Mouse (Mus musculus): ENCODE data around the gene Ptov1. TPM values are rescaled to one million over a fixed set of nuclear protein-coding genes. Genes with fewer than 3 reads are reported as not detected.
A peak's percentile ranks its signal among the peaks of the same experiment; 100 is the strongest.
"Not testable (repeated sequence)": the region's sequence is repeated elsewhere in the genome, so short reads cannot be mapped to it uniquely, and the experiment has no call there.

The Ptov1 gene
- polyA plus RNA-seq, 1 experiment from 2014 or later: 419 TPM

- WGBS: 88% methylated on average over 2 of the region's 2 CpGs
- not testable (repeated sequence) for H3K9ac ChIP-seq (ENCODE audit: low read depth, low read length); H3K4me2 ChIP-seq (ENCODE audit: low read length); ATAC-seq; H3K27me3 ChIP-seq (ENCODE audit: control insufficient read depth, insufficient read depth, low read depth, low read length); H3K36me3 ChIP-seq (ENCODE audit: control insufficient read depth, insufficient read depth, low read length); H3K4me3 ChIP-seq (ENCODE audit: low read depth, low read length); H3K27ac ChIP-seq (ENCODE audit: low read length); H3K9me3 ChIP-seq (replicated peaks; ENCODE audit: control insufficient read depth, low read length, poor library complexity, severe bottlenecking)
- peaks cover 23% of the 10 kb centered on the region for H3K4me1 ChIP-seq (ENCODE audit: control insufficient read depth, insufficient read depth, low read length)
Measured at GRCm38 (mm10) chr7:44871774-44872173, 2.2 kb upstream of the Ptov1 start.

GRCm38 (mm10) chr7:44871181-44871580 lies 1.6 kb upstream of the Ptov1 start:
- H3K4me1 ChIP-seq (ENCODE audit: control insufficient read depth, insufficient read depth, low read length): peaks cover 29% of the 10 kb centered on the region
- H3K4me3 ChIP-seq (ENCODE audit: low read depth, low read length): no peak overlapping the region
- H3K27me3 ChIP-seq (ENCODE audit: control insufficient read depth, insufficient read depth, low read depth, low read length): no peaks in the 10 kb centered on the region
- H3K9ac ChIP-seq (ENCODE audit: low read depth, low read length): no peak overlapping the region
- H3K36me3 ChIP-seq (ENCODE audit: control insufficient read depth, insufficient read depth, low read length): no peaks in the 10 kb centered on the region
- H3K27ac ChIP-seq (ENCODE audit: low read length): no peak overlapping the region
- ATAC-seq: no peak
- H3K9me3 ChIP-seq (replicated peaks; ENCODE audit: control insufficient read depth, low read length, poor library complexity, severe bottlenecking): no peaks in the 10 kb centered on the region
- 28% methylated on average over 1 of the region's 1 CpGs for WGBS
- no peak overlapping the region for H3K4me2 ChIP-seq (ENCODE audit: low read length)

GRCm38 (mm10) chr7:44870614-44871013 lies 1.0 kb upstream of the Ptov1 start:
- no peak for ATAC-seq
- H3K9ac ChIP-seq (ENCODE audit: low read depth, low read length): peak overlapping the region; percentile 37

GRCm38 (mm10) chr7:44868919-44869696 lies 480 bp downstream of the Ptov1 start:
- peaks cover 15% of the 10 kb centered on the region for H3K36me3 ChIP-seq (ENCODE audit: control insufficient read depth, insufficient read depth, low read length)
- peak overlapping the region; percentile 76 for H3K4me3 ChIP-seq (ENCODE audit: low read depth, low read length)
- H3K4me2 ChIP-seq (ENCODE audit: low read length): peak overlapping the region; percentile 97
- H3K9me3 ChIP-seq (replicated peaks; ENCODE audit: control insufficient read depth, low read length, poor library complexity, severe bottlenecking): no peaks in the 10 kb centered on the region
- peak overlapping the region; percentile 93 for H3K9ac ChIP-seq (ENCODE audit: low read depth, low read length)
- ATAC-seq: peak; percentile 26
- H3K27me3 ChIP-seq (ENCODE audit: control insufficient read depth, insufficient read depth, low read depth, low read length): no peaks in the 10 kb centered on the region
- peak overlapping the region; percentile 100 for H3K27ac ChIP-seq (ENCODE audit: low read length)
- WGBS: 0% methylated on average over 73 of the region's 108 CpGs
- peaks cover 44% of the 10 kb centered on the region for H3K4me1 ChIP-seq (ENCODE audit: control insufficient read depth, insufficient read depth, low read length)

More at GRCm38 (mm10) chr7:44870614-44871013, 1.0 kb upstream of the Ptov1 start:
- Histone ChIP-seq H3K4me1 (ENCODE audit: control insufficient read depth, insufficient read depth, low read length) (peaks cover 35% of the 10 kb centered on the region), H3K27me3 (ENCODE audit: control insufficient read depth, insufficient read depth, low read depth, low read length) (no peaks in the 10 kb centered on the region), H3K9me3 (replicated peaks; ENCODE audit: control insufficient read depth, low read length, poor library complexity, severe bottlenecking) (no peaks in the 10 kb centered on the region), H3K4me2 (ENCODE audit: low read length) (peak overlapping the region; percentile 97), H3K27ac (ENCODE audit: low read length) (peak overlapping the region; percentile 100), H3K4me3 (ENCODE audit: low read depth, low read length) (peak overlapping the region; percentile 76; the same call in 1 of the 2 replicates), H3K36me3 (ENCODE audit: control insufficient read depth, insufficient read depth, low read length) (peaks cover 2% of the 10 kb centered on the region; the same call in 1 of the 2 replicates)
- 85% methylated on average over 6 of the region's 6 CpGs for WGBS

- Histone ChIP-seq H3K9me3 (replicated peaks; ENCODE audit: control insufficient read depth, low read length, poor library complexity, severe bottlenecking) (no peaks in the 10 kb centered on the region), H3K4me1 (ENCODE audit: control insufficient read depth, insufficient read depth, low read length) (peaks cover 44% of the 10 kb centered on the region), H3K9ac (ENCODE audit: low read depth, low read length) (peak overlapping the region; percentile 93), H3K27ac (ENCODE audit: low read length) (peak overlapping the region; percentile 100), H3K27me3 (ENCODE audit: control insufficient read depth, insufficient read depth, low read depth, low read length) (no peaks in the 10 kb centered on the region), H3K4me3 (ENCODE audit: low read depth, low read length) (peak overlapping the region; percentile 76), H3K4me2 (ENCODE audit: low read length) (peak overlapping the region; percentile 97), H3K36me3 (ENCODE audit: control insufficient read depth, insufficient read depth, low read length) (peaks cover 21% of the 10 kb centered on the region)
- no peak for ATAC-seq
- WGBS: 4% methylated on average over 16 of the region's 16 CpGs
Measured at GRCm38 (mm10) chr7:44868465-44868864, 1.1 kb downstream of the Ptov1 start.

GRCm38 (mm10) chr7:44867802-44868201 lies 1.8 kb downstream of the Ptov1 start:
- Histone ChIP-seq H3K9ac (ENCODE audit: low read depth, low read length) (peak overlapping the region; percentile 93), H3K4me2 (ENCODE audit: low read length) (peak overlapping the region; percentile 97), H3K4me1 (ENCODE audit: control insufficient read depth, insufficient read depth, low read length) (peaks cover 44% of the 10 kb centered on the region), H3K27me3 (ENCODE audit: control insufficient read depth, insufficient read depth, low read depth, low read length) (no peaks in the 10 kb centered on the region), H3K9me3 (replicated peaks; ENCODE audit: control insufficient read depth, low read length, poor library complexity, severe bottlenecking) (no peaks in the 10 kb centered on the region), H3K27ac (ENCODE audit: low read length) (no peak overlapping the region), H3K36me3 (ENCODE audit: control insufficient read depth, insufficient read depth, low read length) (peaks cover 28% of the 10 kb centered on the region), H3K4me3 (ENCODE audit: low read depth, low read length) (peak overlapping the region; percentile 76)
- 47% methylated on average over 9 of the region's 9 CpGs for WGBS
- no peak for ATAC-seq

GRCm38 (mm10) chr7:44867010-44867702 lies 2.4 kb downstream of the Ptov1 start:
- 71% methylated on average over 19 of the region's 19 CpGs for WGBS
- H3K9ac ChIP-seq (ENCODE audit: low read depth, low read length): peak overlapping the region; percentile 93
- peak overlapping the region; percentile 97 for H3K4me2 ChIP-seq (ENCODE audit: low read length)
- no peaks in the 10 kb centered on the region for H3K9me3 ChIP-seq (replicated peaks; ENCODE audit: control insufficient read depth, low read length, poor library complexity, severe bottlenecking)
- H3K27me3 ChIP-seq (ENCODE audit: control insufficient read depth, insufficient read depth, low read depth, low read length): no peaks in the 10 kb centered on the region
- ATAC-seq: no peak
- H3K4me1 ChIP-seq (ENCODE audit: control insufficient read depth, insufficient read depth, low read length): peaks cover 44% of the 10 kb centered on the region
- peak overlapping the region; percentile 76 for H3K4me3 ChIP-seq (ENCODE audit: low read depth, low read length)
- no peak overlapping the region for H3K27ac ChIP-seq (ENCODE audit: low read length)
- peaks cover 34% of the 10 kb centered on the region for H3K36me3 ChIP-seq (ENCODE audit: control insufficient read depth, insufficient read depth, low read length)

- H3K36me3 ChIP-seq (ENCODE audit: control insufficient read depth, insufficient read depth, low read length): peaks cover 38% of the 10 kb centered on the region
- peaks cover 44% of the 10 kb centered on the region for H3K4me1 ChIP-seq (ENCODE audit: control insufficient read depth, insufficient read depth, low read length)
- peak overlapping the region; percentile 38; the same call in 1 of the 2 replicates for H3K27ac ChIP-seq (ENCODE audit: low read length)
- no peak for ATAC-seq
- H3K4me3 ChIP-seq (ENCODE audit: low read depth, low read length): peak overlapping the region; percentile 7
- WGBS: 53% methylated on average over 15 of the region's 15 CpGs
- H3K27me3 ChIP-seq (ENCODE audit: control insufficient read depth, insufficient read depth, low read depth, low read length): no peaks in the 10 kb centered on the region
- H3K9ac ChIP-seq (ENCODE audit: low read depth, low read length): peak overlapping the region; percentile 93
- peak overlapping the region; percentile 97 for H3K4me2 ChIP-seq (ENCODE audit: low read length)
- H3K9me3 ChIP-seq (replicated peaks; ENCODE audit: control insufficient read depth, low read length, poor library complexity, severe bottlenecking): no peaks in the 10 kb centered on the region
Measured at GRCm38 (mm10) chr7:44866276-44867009, 3.1 kb downstream of the Ptov1 start.

Data from midbrain, embryonic 16.5 days (tissue).